Mouse (Mus musculus): Measurements from ENCODE around the gene Hspbp1.

Hspbp1 gene

GRCm38 (mm10) chr7:4668506-4668905 lies 16.4 kb downstream of the Hspbp1 start:
- no peak for DNase-seq (ENCODE audit: low spot score)

GRCm38 (mm10) chr7:4666871-4667270 lies 18.0 kb downstream of the Hspbp1 start:
- no peak for DNase-seq (ENCODE audit: low spot score)

DNA sequence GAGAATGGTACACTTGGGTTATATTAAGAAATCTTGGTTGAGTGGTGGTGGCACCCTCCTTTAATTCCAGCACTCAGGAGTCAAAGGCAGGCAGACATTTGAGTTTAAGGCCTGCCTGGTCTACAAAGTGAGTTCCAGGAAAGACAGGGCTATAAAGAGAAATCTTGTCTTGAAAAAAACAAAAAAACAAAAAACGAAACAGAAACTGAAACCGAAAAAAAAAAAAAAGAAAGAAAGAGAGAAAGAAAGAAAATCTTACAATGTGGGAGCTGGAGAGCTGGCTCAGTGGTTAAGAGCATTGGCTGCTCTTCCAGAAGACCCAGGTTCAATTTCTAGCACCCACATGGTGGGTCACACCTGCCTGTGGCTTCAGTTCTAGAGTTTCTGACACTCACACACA lies 21.1 kb downstream of the Hspbp1 start:
- DNase-seq (ENCODE audit: low spot score), result no peak

DNA sequence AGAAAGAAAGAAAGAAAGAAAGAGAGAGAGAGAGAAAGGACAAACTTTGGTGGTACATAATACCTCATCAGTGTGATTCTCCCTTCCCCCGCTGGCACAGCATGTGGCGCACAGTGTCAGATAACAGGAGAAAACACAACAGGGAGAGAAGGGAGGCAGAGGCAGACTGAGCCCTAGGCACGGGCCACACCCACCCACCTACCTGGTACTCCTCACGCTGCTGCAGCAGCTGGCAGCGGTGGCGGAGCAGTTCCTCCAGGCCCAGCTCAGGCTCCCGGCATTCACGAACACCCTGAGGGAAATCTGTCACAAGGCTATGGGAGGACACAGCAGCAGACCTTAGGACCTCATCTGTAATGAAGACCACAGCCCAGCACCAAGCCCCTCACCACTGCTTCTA lies 21.7 kb downstream of the Hspbp1 start:
- DNase-seq (ENCODE audit: low spot score), result no peak

DNA sequence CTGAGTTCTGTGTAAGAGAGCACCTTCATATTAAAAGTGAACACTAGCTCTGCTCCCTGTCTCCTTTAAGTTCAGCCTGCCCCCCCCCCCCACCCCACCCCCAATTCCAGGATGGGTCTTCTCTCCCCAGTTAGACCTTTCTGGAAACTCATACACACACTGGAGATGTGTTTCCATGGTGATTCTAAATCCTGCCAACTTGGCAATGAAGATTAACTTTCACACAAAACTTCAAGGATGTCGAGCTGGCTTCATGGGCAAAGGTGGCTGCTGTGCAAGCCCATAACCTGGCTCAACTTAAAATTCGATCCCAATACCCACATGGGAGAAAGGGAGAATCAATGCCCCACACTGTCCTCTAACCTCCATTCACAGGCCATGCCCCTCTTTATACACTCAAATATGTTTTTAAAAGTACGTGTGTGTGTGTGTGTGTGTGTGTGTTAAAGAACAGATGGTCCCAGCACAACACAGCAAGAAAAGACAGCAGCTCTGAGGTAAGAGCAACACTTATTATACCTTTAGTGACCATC lies 24.9 kb downstream of the Hspbp1 start:
- no peak for DNase-seq (ENCODE audit: low spot score)

DNA sequence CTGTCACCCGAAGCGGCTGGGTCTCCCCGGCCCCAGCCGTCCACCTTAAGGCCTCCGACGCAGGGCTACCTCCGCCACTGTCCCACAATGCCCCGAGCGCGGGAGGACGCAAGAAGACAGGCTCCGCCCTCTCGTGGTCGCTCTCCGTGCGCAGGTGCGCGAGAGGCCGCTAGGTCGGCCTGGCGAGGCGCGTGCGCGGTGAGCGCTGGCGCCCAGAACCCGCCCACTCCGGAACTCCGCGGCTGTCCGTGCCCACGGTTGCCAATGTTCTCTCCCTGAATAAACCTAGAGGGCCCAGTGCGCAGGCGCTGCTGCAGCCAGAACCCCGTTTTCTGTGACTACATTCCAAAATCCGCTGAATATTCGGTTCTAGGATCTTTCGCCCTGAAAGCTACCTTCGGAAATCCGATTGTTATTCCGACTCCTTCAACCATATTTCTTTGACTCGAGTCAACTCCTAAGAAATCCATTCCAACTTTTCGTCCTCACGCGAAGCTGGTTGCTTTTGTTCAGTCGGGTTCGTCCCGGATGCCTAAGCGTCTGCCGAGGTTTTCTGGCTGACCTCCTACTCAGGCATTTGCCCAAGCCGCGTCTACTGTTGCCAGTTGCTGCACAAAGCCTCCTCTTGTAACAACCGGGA lies 25.8 kb downstream of the Hspbp1 start, which contains the start of gene Ppp6r1:
Gene Ppp6r1 (minus strand): TSS at position 108 of the 640 bp plus-strand sequence.
- DNase-seq (ENCODE audit: low spot score), result peak; percentile 98

- no peak for DNase-seq (ENCODE audit: low spot score)
These were observed 26.6 kb downstream of the Hspbp1 start for GRCm38 (mm10) chr7:4658128-4658907.

GRCm38 (mm10) chr7:4657521-4658127 lies 27.2 kb downstream of the Hspbp1 start:
- no peak for DNase-seq (ENCODE audit: low spot score)

DNA sequence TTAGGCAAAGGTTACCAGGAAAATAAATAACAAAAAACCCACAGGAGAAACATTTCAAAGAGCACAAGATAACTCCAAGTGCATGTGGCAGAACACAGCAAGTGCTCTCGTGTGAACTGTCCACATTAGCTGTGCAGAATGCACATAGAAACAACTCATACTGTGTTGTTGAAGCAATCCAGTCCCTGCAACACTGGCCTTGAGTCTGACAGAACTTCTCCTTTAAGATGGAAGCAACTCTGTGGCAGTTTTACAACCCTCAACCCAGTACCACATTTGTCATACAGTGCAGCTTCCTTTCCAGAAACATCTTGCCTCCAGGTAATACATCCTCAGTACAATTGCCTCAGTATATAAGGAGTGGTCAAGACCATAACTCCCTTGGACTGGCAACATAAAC lies 28.1 kb downstream of the Hspbp1 start:
- DNase-seq (ENCODE audit: low spot score), result no peak

DNA sequence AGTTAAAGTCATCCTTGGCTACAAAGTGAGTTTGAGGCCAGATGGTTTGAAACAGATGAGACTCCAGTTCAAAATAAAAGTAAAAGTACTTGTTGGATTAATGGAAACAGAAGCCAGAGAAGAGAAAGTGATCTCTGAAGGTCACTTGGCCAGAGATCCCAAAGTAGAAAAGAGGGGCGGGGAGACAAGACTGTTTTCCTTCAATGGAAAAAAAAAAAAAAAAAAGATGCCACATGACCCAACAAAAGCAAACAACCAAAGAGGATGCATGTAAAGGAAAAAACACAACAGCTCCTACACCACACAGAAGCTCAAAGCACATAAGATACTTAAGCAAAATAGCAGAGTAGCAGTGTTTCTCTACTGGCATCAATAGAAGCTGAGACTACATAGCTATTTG lies 29.0 kb downstream of the Hspbp1 start:
- DNase-seq (ENCODE audit: low spot score), result no peak

DNA sequence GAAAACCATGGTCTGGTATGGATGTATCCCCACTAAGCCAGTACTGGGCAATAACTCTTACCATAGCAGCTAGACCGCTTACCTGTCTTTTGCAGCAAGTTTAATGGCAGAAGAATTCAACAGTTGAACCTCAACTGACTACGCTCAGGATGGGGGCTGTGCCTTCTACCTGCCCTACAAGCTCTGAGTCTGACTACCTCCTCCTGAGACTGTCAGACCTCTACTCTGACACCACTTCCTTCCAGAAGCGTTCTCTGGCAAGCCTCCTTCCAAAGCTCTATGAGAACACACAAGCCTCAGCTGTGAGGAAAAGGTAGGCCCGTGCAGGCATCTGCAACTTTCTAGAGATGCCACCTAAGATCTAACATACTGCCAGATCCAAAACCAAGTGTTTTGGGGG lies 29.5 kb downstream of the Hspbp1 start:
- DNase-seq (ENCODE audit: low spot score), result no peak

DNA sequence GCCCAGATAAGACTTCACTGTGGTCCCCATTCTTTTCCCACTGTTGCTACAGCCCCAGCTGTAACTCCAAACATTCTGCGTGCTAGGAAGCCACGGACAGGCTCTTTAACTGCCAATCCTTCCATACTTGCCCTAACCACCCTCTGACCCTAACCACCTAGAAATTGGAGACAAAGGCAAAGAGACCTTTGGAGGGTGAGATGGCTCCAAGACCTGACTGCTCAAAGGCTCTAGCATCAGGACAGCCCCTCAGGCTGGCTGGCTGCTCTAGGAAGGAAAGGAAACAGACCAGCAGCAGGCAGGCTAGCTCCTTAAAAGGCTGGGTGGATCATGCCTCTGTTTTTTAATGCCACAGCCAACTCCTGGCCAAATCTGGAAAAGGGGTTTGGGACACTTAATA lies 30.6 kb downstream of the Hspbp1 start:
- no peak for DNase-seq (ENCODE audit: low spot score)

DNA sequence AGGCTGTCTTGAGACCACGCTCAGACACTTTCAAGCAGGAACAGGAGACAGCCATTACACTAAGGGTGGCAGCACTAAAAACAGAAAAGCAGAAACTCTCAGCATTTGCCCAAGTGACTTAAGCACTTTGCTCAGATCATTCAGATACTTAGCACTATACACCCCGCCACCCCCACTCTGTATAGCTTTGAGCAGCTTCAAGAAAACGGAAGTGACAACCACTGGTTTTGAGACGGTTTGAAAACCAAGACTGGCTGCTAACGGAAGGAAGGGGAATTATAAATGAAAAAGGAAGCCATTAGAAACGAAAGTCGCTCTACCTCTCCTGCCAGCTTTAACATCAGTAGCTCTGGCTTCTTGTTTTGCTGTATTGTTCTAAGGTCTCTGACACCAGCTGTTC lies 31.1 kb downstream of the Hspbp1 start:
- peak; percentile 65 for DNase-seq (ENCODE audit: low spot score)

DNA sequence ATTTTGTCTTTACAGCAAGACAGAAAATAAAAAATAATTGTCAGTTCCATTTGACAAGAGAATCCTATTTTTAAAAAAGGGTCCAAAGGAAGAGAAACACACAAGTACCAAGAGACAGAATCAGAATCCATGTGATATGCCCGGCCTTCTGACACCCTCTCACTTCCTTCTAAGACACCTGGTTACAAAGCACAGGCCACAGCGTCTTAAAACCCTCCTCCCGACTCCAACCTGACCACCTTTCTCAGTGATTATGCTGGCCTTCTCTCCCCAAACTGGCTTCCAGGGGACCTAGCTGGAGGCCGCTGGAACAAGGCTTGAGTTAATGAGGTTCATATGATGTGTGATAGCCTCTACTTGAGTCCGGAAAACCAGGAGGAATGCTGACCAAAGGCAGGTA lies 31.5 kb downstream of the Hspbp1 start:
- DNase-seq (ENCODE audit: low spot score), result no peak

DNA sequence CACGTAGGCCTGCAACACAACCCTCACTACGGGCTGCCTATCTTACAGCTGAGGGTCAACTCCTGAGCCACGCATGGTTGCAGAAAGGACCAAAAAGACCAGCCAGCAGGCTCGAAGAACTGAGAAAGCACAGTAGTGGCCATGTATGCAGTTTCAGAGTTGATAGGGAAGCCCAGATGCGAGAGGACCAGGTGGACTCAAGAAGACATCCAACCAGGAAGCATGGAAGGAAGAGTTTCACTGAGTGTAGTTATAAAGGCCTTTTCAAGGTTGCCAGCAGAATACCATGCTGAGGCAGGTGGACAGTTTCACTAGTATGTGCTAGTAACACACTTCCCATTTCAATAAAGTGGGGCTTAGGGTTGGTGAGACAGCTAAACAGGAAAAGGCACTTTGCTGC lies 32.1 kb downstream of the Hspbp1 start:
- no peak for DNase-seq (ENCODE audit: low spot score)

DNA sequence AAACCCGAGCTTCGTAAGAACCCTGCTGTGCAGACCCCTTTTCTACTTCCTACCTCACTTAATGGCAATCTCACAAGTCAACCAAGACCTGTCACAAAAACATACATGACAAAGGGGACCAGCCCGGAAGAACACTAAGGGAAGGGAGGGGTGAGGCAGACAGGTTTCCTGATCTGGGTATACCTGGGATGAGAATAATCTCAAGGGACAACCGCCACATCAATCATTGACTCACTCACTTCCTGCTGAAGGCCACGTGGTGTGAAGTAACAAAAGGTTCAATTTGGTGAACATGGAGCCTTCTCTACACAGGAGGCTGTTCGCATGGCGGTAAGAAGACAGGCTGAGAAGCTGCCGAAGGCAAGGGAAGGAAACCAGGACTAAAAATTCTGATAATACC lies 33.3 kb downstream of the Hspbp1 start:
- DNase-seq (ENCODE audit: low spot score), result no peak

- DNase-seq (ENCODE audit: low spot score), result no peak
These were observed 36.9 kb downstream of the Hspbp1 start for GRCm38 (mm10) chr7:4647992-4648391.

- no peak for DNase-seq (ENCODE audit: low spot score)
These were observed 37.6 kb downstream of the Hspbp1 start for GRCm38 (mm10) chr7:4647291-4647690.

GRCm38 (mm10) chr7:4646806-4647205 lies 38.1 kb downstream of the Hspbp1 start:
- DNase-seq (ENCODE audit: low spot score), result no peak

- DNase-seq (ENCODE audit: low spot score), result no peak
These were observed 41.6 kb downstream of the Hspbp1 start for GRCm38 (mm10) chr7:4643225-4643624.

- no peak for DNase-seq (ENCODE audit: low spot score)
These were observed 42.9 kb downstream of the Hspbp1 start for GRCm38 (mm10) chr7:4641956-4642355.

- peak; percentile 61 for DNase-seq (ENCODE audit: low spot score)
These were observed 43.7 kb downstream of the Hspbp1 start for GRCm38 (mm10) chr7:4641155-4641554.

DNA sequence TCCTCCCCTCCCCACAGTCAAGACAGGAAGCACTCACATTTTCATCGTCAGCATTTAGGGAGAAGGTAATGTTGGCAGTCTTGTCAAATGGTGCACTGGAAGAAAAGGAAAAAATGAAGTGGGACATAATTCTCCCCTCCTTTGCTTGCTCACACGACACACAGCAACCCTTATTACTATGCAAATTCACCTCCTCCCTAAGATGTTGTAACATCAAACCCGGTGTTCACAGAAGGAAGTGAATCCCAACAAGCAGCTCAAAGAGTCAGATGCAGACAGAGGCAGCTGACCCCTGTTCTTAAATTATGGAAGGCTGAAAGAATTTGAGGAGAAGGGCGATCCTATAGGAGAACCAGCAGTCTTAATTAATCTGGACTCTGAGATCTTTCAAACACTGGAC lies 48.7 kb downstream of the Hspbp1 start:
- DNase-seq (ENCODE audit: low spot score), result no peak
